Mouse (Mus musculus): ENCODE data around the gene Wdr82. TPM values are rescaled to one million over a fixed set of nuclear protein-coding genes. Genes with fewer than 3 reads are reported as not detected.

The Wdr82 gene
- polyA plus RNA-seq, 1 experiment from 2014 or later = 35.5 TPM

DNA sequence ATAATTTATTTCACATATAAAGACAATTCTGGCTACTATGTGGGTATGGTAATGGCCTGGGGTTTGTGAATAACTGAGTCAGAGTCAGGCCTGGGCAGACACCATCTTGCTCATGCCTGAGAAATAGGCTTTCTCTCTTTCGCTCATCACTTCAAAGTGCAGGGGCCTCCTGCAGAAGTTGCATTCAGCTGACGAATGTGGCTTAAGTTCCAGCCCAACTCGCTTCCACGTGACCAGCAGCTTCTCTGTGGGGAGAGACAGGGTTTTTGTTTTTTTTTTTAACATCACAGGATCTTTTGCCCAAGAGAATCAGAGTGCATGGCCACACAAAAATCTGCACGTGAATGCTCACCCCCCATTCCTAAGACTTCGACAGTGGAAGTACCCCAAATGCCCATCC lies 63.2 kb downstream of the Wdr82 start:
- H3K4me2 ChIP-seq (ENCODE audit: low read length) = no peak overlapping the region
- H3K9ac ChIP-seq (ENCODE audit: low read depth, low read length) = no peak overlapping the region
- H3K36me3 ChIP-seq (ENCODE audit: control insufficient read depth, insufficient read depth, low read length) = peaks cover 50% of the 10 kb centered on the region
- H3K4me1 ChIP-seq (ENCODE audit: control insufficient read depth, insufficient read depth, low read length) = no peaks in the 10 kb centered on the region
- ATAC-seq = no peak
- WGBS = 79% methylated on average over 6 of the region's 6 CpGs
- H3K27me3 ChIP-seq (ENCODE audit: control insufficient read depth, insufficient read depth, low read depth, low read length) = no peaks in the 10 kb centered on the region
- no peak overlapping the region for H3K27ac ChIP-seq (ENCODE audit: low read length)
- H3K4me3 ChIP-seq (ENCODE audit: low read depth, low read length) = no peak overlapping the region
- no peaks in the 10 kb centered on the region for H3K9me3 ChIP-seq (replicated peaks; ENCODE audit: control insufficient read depth, low read length, poor library complexity, severe bottlenecking)

DNA sequence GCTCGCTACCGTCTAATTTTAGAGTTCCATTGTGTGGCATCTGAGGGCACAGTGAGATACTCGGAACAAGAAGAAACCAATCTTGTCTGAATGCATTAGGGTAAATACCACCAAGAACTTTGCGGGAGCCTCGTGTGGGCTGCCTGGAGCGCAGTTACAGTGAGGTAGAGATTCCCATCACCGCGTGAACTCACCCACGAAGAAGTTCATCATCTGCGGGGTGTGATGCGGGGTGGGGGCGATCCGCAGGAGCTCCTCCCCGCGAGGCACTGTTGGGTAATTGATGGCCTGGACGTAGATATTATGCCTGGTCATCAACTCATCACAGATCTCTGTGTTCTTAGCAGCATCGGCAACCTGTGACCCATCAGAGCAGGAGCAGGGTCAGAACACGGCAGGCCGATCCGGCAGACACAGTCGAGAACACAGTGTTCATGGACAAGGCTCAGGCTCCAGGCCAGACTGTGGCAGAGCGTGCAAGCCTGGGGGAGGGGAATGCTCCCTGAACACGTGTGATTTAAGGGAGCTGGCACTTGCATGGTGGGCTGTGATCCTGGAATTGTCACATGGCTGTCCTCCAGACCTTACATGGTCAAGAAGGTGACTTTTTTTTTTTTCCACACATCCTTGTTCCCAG lies 64.6 kb downstream of the Wdr82 start:
- H3K27me3 ChIP-seq (ENCODE audit: control insufficient read depth, insufficient read depth, low read depth, low read length) = no peaks in the 10 kb centered on the region
- no peak overlapping the region for H3K9ac ChIP-seq (ENCODE audit: low read depth, low read length)
- H3K4me3 ChIP-seq (ENCODE audit: low read depth, low read length) = no peak overlapping the region
- H3K27ac ChIP-seq (ENCODE audit: low read length) = no peak overlapping the region
- peaks cover 58% of the 10 kb centered on the region for H3K36me3 ChIP-seq (ENCODE audit: control insufficient read depth, insufficient read depth, low read length)
- WGBS = 92% methylated on average over 23 of the region's 23 CpGs
- no peaks in the 10 kb centered on the region for H3K9me3 ChIP-seq (replicated peaks; ENCODE audit: control insufficient read depth, low read length, poor library complexity, severe bottlenecking)
- ATAC-seq = 0 out of 2 replicates have a peak, but pooled peaks have one; percentile 14
- H3K4me2 ChIP-seq (ENCODE audit: low read length) = no peak overlapping the region
- H3K4me1 ChIP-seq (ENCODE audit: control insufficient read depth, insufficient read depth, low read length) = no peaks in the 10 kb centered on the region

DNA sequence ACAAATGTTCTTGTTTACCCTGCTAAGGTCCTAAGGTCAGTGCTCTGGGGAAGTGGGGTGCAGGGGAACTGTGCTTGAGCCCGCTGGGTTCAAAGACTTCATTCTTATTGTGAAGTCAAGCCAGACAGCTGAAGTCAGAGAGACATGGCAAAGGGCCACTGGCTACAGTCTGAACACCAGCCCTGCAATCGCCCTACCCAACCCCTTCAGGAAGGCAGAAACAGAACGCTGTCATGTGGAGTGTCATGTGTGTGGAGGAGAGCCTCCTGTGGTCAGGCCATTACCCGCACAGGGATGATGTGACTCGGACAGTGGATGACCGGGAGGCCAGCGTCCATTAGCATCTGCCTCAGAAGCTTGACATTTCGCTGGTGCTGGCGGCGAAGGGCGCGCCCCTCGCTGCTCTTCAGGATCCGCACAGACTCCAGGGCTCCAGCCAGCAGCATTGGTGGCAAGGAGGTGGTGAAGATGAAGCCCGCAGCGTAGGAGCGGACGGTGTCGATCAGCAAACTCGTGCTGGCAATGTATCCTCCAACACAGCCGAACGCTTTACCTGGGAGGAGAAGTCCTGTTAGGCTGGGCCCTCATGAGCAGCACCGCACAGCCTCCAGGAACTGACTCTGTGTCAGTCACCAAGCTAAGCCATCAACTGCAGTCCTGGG lies 65.6 kb downstream of the Wdr82 start:
- 90% methylated on average over 23 of the region's 23 CpGs for WGBS
- no peaks in the 10 kb centered on the region for H3K4me1 ChIP-seq (ENCODE audit: control insufficient read depth, insufficient read depth, low read length)
- H3K27me3 ChIP-seq (ENCODE audit: control insufficient read depth, insufficient read depth, low read depth, low read length) = no peaks in the 10 kb centered on the region
- H3K4me2 ChIP-seq (ENCODE audit: low read length) = no peak overlapping the region
- no peak overlapping the region for H3K4me3 ChIP-seq (ENCODE audit: low read depth, low read length)
- no peaks in the 10 kb centered on the region for H3K9me3 ChIP-seq (replicated peaks; ENCODE audit: control insufficient read depth, low read length, poor library complexity, severe bottlenecking)
- H3K9ac ChIP-seq (ENCODE audit: low read depth, low read length) = no peak overlapping the region
- no peak for ATAC-seq
- peaks cover 65% of the 10 kb centered on the region for H3K36me3 ChIP-seq (ENCODE audit: control insufficient read depth, insufficient read depth, low read length)
- no peak overlapping the region for H3K27ac ChIP-seq (ENCODE audit: low read length)

DNA sequence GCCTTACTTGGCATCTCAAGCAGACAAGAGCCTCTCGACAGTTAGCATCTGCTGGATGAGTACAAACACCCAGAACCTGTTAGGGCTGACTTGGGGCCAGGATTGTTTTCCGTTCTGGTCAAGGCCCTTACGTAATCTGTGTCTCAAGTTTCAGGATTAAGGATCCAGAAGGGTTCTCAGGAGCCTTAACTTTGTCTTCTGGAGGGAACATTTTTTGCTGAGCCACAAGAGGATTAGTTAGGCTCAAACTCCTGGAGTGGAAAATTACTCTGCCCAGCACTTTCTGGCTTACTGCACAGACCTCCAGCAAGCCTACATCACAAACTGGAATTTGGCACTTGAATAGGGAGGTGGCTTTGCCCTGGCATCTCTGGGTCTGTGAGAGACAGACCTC lies 66.1 kb downstream of the Wdr82 start:
- 52% methylated on average over 3 of the region's 3 CpGs for WGBS
- peaks cover 67% of the 10 kb centered on the region for H3K36me3 ChIP-seq (ENCODE audit: control insufficient read depth, insufficient read depth, low read length)
- no peak for ATAC-seq

DNA sequence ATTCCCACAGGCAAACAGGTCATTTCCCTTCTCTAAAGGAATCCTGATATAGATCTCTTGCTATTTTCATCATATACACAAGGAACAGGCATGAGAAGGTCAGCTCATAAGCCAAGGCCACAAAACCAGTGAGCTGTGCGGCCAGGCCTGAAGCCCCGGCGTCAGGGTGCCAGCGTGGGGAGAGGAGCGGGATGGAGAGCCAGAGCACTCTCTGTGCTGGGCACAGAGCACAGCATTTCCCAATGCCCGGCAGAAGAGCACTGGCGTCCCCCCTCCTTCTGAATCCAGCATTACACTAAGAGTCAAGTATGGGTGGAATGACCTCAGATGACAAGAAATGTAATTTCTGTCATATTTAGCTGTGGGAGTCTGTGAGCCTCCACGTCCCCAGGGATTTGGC lies 66.7 kb downstream of the Wdr82 start:
- no peak overlapping the region for H3K4me3 ChIP-seq (ENCODE audit: low read depth, low read length)
- H3K27ac ChIP-seq (ENCODE audit: low read length) = no peak overlapping the region
- H3K9ac ChIP-seq (ENCODE audit: low read depth, low read length) = no peak overlapping the region
- H3K36me3 ChIP-seq (ENCODE audit: control insufficient read depth, insufficient read depth, low read length) = peaks cover 66% of the 10 kb centered on the region
- H3K4me1 ChIP-seq (ENCODE audit: control insufficient read depth, insufficient read depth, low read length) = no peaks in the 10 kb centered on the region
- no peak for ATAC-seq
- no peak overlapping the region for H3K4me2 ChIP-seq (ENCODE audit: low read length)
- H3K27me3 ChIP-seq (ENCODE audit: control insufficient read depth, insufficient read depth, low read depth, low read length) = no peaks in the 10 kb centered on the region
- no peaks in the 10 kb centered on the region for H3K9me3 ChIP-seq (replicated peaks; ENCODE audit: control insufficient read depth, low read length, poor library complexity, severe bottlenecking)
- 84% methylated on average over 8 of the region's 8 CpGs for WGBS

More for the DNA sequence above, 66.1 kb downstream of the Wdr82 start:
- Histone ChIP-seq H3K27ac (ENCODE audit: low read length) (no peak overlapping the region), H3K9ac (ENCODE audit: low read depth, low read length) (no peak overlapping the region), H3K27me3 (ENCODE audit: control insufficient read depth, insufficient read depth, low read depth, low read length) (no peaks in the 10 kb centered on the region), H3K4me1 (ENCODE audit: control insufficient read depth, insufficient read depth, low read length) (no peaks in the 10 kb centered on the region), H3K4me2 (ENCODE audit: low read length) (no peak overlapping the region), H3K9me3 (replicated peaks; ENCODE audit: control insufficient read depth, low read length, poor library complexity, severe bottlenecking) (no peaks in the 10 kb centered on the region), H3K4me3 (ENCODE audit: low read depth, low read length) (no peak overlapping the region)

DNA sequence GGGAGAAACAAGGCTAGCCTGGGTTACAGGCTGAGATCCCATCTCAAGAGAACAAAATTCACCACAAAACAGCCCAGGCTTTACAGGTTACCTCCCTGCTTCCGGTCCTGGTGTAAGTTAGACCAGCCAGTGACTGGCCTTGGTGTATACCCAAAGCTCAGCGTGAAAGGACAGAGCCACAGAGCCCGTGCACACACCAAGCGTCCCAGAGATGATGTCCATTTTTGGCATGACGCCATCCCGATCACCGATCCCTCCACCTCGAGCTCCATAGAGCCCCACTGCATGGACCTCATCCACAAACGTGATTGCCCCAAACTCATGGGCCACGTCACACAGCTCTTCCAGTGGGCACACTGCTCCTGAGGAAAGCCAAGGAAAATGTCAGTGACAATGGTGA lies 67.2 kb downstream of the Wdr82 start:
- 95% methylated on average over 10 of the region's 10 CpGs for WGBS
- no peaks in the 10 kb centered on the region for H3K9me3 ChIP-seq (replicated peaks; ENCODE audit: control insufficient read depth, low read length, poor library complexity, severe bottlenecking)
- H3K4me3 ChIP-seq (ENCODE audit: low read depth, low read length) = no peak overlapping the region
- H3K9ac ChIP-seq (ENCODE audit: low read depth, low read length) = no peak overlapping the region
- H3K4me2 ChIP-seq (ENCODE audit: low read length) = no peak overlapping the region
- no peaks in the 10 kb centered on the region for H3K27me3 ChIP-seq (ENCODE audit: control insufficient read depth, insufficient read depth, low read depth, low read length)
- ATAC-seq = no peak
- H3K4me1 ChIP-seq (ENCODE audit: control insufficient read depth, insufficient read depth, low read length) = no peaks in the 10 kb centered on the region
- H3K27ac ChIP-seq (ENCODE audit: low read length) = no peak overlapping the region
- H3K36me3 ChIP-seq (ENCODE audit: control insufficient read depth, insufficient read depth, low read length) = peaks cover 63% of the 10 kb centered on the region

MicroRNAs encoded within 50 kb of the gene (microRNA counts, 519-probe panel; counts per million panel counts)
- microRNA mmu-let-7g = 3,988 counts per million, percentile 98 among the panel's probes with 10 or more counts

Small RNA genes within 50 kb of the gene (microRNA-seq; reads per million reads assigned to microRNA genes)
- gene Mir135a-1 (446 reads per million, percentile 71 among the genes with 10 or more reads in this experiment), gene Mirlet7g (71,863 reads per million, percentile 100 among the genes with 10 or more reads in this experiment)

Other genes starting within 250 kb of the Wdr82 start
- 0.29 and 0.82 TPM in 2 replicates for gene Col6a5, start 210.3 kb upstream of the Wdr82 start, polyA plus RNA-seq (2015; fragmentation: Nextera tagmentation; extraction: Ambion mirVana)
- gene Col6a4, start 74.1 kb upstream of the Wdr82 start, polyA plus RNA-seq (2015; fragmentation: Nextera tagmentation; extraction: Ambion mirVana) = 1.8 and 2.2 TPM in 2 replicates
- gene Glyctk, start 12.8 kb upstream of the Wdr82 start, polyA plus RNA-seq (2015; fragmentation: Nextera tagmentation; extraction: Ambion mirVana) = 3.5 and 3.9 TPM in 2 replicates
- 16.6 and 16.7 TPM in 2 replicates for gene Ppm1m, start 28.8 kb downstream of the Wdr82 start, polyA plus RNA-seq (2015; fragmentation: Nextera tagmentation; extraction: Ambion mirVana)
- 49.5 and 52.1 TPM in 2 replicates for gene Twf2, start 32.2 kb downstream of the Wdr82 start, polyA plus RNA-seq (2015; fragmentation: Nextera tagmentation; extraction: Ambion mirVana)
- not detected in 2 replicates for gene Tlr9, start 51.7 kb downstream of the Wdr82 start, polyA plus RNA-seq (2015; fragmentation: Nextera tagmentation; extraction: Ambion mirVana)
- gene Alas1, start 77.7 kb downstream of the Wdr82 start, polyA plus RNA-seq (2015; fragmentation: Nextera tagmentation; extraction: Ambion mirVana) = 108 and 112 TPM in 2 replicates
- gene Poc1a, start 110.1 kb downstream of the Wdr82 start, polyA plus RNA-seq (2015; fragmentation: Nextera tagmentation; extraction: Ambion mirVana) = 8.0 and 9.0 TPM in 2 replicates
- gene Dusp7, start 197.7 kb downstream of the Wdr82 start, polyA plus RNA-seq (2015; fragmentation: Nextera tagmentation; extraction: Ambion mirVana) = 12.3 and 13.2 TPM in 2 replicates

All from midbrain, embryonic 16.5 days (tissue).